Mouse (Mus musculus) liver, embryonic 14 days (tissue): ENCODE measurements around the gene Tmem143. TPM values are rescaled to one million over a fixed set of nuclear protein-coding genes. Genes with fewer than 3 reads are reported as not detected.

Experiments used
- polyA plus RNA-seq: library from polyadenylated mRNA; depleted of rRNA; stranded (reverse); fragments of >200 nt; gene quantifications from 2 replicates; pipeline ENCODE4 v1.2.3, GENCODE M21; 2012; rRNA removed

Gene Tmem143
- polyA plus RNA-seq = 7.8 and 8.8 TPM in 2 replicates

GRCm38 (mm10) chr7:45896517-45897257, at the start of gene Tmem143, which contains the start of gene Syngr4:
Tmem143 (plus strand) TSS chr7:45896941.
Syngr4 (minus strand) TSS chr7:45896714.

GRCm38 (mm10) chr7:45872624-45873023, 24.1 kb upstream of the Tmem143 start, which contains the start of gene Kdelr1:
Kdelr1 (plus strand) TSS chr7:45872772.

GRCm38 (mm10) chr7:45878278-45878677, 18.5 kb upstream of the Tmem143 start, which contains the start of gene Grin2d:
Grin2d (minus strand) TSS chr7:45878378.

GRCm38 (mm10) chr7:45921242-45921621, 24.5 kb downstream of the Tmem143 start, which contains the start of gene Emp3:
Emp3 (minus strand) TSS chr7:45921404.

GRCm38 (mm10) chr7:45923762-45924428, 27.2 kb downstream of the Tmem143 start, which contains the start of gene Ccdc114:
Ccdc114 (plus strand) TSS chr7:45924072.

Other genes starting within 250 kb of the Tmem143 start
- gene Fut2, start 230.5 kb upstream of the Tmem143 start, polyA plus RNA-seq = not detected in 2 replicates
- not detected in 2 replicates for gene Ntn5, start 212.9 kb upstream of the Tmem143 start, polyA plus RNA-seq
- 0.02 TPM in 1 of 2 replicates, not detected in the other for gene Sec1, start 202.5 kb upstream of the Tmem143 start, polyA plus RNA-seq
- 0.14 and 0.37 TPM in 2 replicates for gene Car11, start 197.1 kb upstream of the Tmem143 start, polyA plus RNA-seq
- gene Dbp, start 191.9 kb upstream of the Tmem143 start, polyA plus RNA-seq = 0.67 TPM in 2 replicates
- 524 and 540 TPM in 2 replicates for gene Rpl18, start 181.5 kb upstream of the Tmem143 start, polyA plus RNA-seq
- gene Sphk2, start 178.9 kb upstream of the Tmem143 start, polyA plus RNA-seq = 6.3 and 7.1 TPM in 2 replicates
- 0.21 and 0.32 TPM in 2 replicates for gene Fam83e, start 175.7 kb upstream of the Tmem143 start, polyA plus RNA-seq
- not detected in 2 replicates for gene Spaca4, start 171.1 kb upstream of the Tmem143 start, polyA plus RNA-seq
- 0.13 and 0.24 TPM in 2 replicates for gene Lmtk3, start 113.2 kb upstream of the Tmem143 start, polyA plus RNA-seq
- 0.22 and 0.28 TPM in 2 replicates for gene Sult2b1, start 112.3 kb upstream of the Tmem143 start, polyA plus RNA-seq
- 19.2 and 19.7 TPM in 2 replicates for gene Cyth2, start 82.4 kb upstream of the Tmem143 start, polyA plus RNA-seq
- gene Kcnj14, start 72.2 kb upstream of the Tmem143 start, polyA plus RNA-seq = 0.08 TPM in 2 replicates
- 11.5 and 14.3 TPM in 2 replicates for gene Grwd1, start 66.0 kb upstream of the Tmem143 start, polyA plus RNA-seq
- 52.6 and 59.3 TPM in 2 replicates for gene Kdelr1, start 24.2 kb upstream of the Tmem143 start, polyA plus RNA-seq
- 0.09 TPM in 2 replicates for gene Grin2d, start 18.6 kb upstream of the Tmem143 start, polyA plus RNA-seq
- 0.64 and 0.83 TPM in 2 replicates for gene Syngr4, start 227 bp upstream of the Tmem143 start, polyA plus RNA-seq
- gene Emp3, start 24.5 kb downstream of the Tmem143 start, polyA plus RNA-seq = 22.4 and 25.3 TPM in 2 replicates
- gene Ccdc114, start 27.1 kb downstream of the Tmem143 start, polyA plus RNA-seq = 1.0 and 1.1 TPM in 2 replicates
- 9.6 and 12.4 TPM in 2 replicates for gene Abcc6, start 133.4 kb downstream of the Tmem143 start, polyA plus RNA-seq
- 17.1 and 18.2 TPM in 2 replicates for gene Nomo1, start 136.8 kb downstream of the Tmem143 start, polyA plus RNA-seq
- 0.02 and 0.10 TPM in 2 replicates for gene Kcnj11, start 203.8 kb downstream of the Tmem143 start, polyA plus RNA-seq